Mouse (Mus musculus): ENCODE measurements around the gene Psmc1. TPM values are rescaled to one million over a fixed set of nuclear protein-coding genes. Genes with fewer than 3 reads are reported as not detected.

Psmc1 gene
- polyA plus RNA-seq, 1 experiment from 2014 or later: 210 TPM

DNA sequence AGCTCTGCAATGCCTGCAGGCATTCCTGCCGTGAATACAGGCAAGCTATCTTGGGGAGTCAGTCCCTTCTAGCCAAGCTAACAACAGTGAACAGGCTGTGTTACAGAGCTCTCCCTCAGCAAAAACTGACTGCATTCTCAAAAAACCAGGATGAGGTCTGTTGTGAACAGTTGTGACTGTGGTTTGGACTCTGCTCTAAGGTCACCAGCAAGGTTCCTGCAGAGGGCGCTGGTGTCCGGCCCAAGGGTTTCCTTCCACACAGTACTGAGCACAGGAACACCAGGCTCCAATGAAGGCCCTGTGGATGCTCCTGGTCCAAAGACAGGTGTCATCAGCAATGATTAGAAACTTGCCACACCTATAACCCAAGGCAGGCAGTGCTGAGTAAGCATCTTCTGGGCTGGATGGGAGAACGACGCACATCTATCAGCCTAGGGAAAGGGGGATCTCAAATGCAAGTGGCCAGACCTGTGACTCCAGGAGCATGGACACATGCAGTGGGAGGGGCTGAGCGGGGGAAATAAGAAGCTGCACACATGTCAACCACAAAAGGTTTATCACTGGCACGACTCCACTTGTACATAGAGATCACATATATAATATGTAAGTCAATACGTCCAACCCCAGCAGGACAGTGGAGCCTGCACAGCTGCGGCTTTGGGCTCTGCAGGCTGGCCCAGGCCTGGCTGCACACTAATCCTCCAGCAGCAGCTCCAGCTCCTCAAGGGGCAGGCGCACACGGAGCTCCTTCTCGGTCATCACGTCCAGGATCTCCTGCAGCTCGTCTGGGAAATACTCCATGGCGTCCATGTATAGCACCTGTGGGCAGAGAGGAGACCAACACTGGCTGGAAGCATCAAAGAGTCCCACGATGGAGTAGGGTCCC is 15.2 kb downstream of the Psmc1 start:
- Histone ChIP-seq H3K4me3 (no peak overlapping the region), H3K4me1 (replicated peaks) (peaks cover 31% of the 10 kb centered on the region), H3K27me3 (replicated peaks) (no peaks in the 10 kb centered on the region), H3K36me3 (peaks cover 73% of the 10 kb centered on the region), H3K9ac (no peak overlapping the region), H3K27ac (ENCODE audit: poor library complexity, severe bottlenecking) (no peak overlapping the region), H3K9me3 (replicated peaks) (no peaks in the 10 kb centered on the region), H3K4me2 (no peak overlapping the region)
- no peak for ATAC-seq (ENCODE audit: insufficient number of reproducible peaks, low FRiP score)
- WGBS: 81% methylated on average over 16 of the region's 16 CpGs

DNA sequence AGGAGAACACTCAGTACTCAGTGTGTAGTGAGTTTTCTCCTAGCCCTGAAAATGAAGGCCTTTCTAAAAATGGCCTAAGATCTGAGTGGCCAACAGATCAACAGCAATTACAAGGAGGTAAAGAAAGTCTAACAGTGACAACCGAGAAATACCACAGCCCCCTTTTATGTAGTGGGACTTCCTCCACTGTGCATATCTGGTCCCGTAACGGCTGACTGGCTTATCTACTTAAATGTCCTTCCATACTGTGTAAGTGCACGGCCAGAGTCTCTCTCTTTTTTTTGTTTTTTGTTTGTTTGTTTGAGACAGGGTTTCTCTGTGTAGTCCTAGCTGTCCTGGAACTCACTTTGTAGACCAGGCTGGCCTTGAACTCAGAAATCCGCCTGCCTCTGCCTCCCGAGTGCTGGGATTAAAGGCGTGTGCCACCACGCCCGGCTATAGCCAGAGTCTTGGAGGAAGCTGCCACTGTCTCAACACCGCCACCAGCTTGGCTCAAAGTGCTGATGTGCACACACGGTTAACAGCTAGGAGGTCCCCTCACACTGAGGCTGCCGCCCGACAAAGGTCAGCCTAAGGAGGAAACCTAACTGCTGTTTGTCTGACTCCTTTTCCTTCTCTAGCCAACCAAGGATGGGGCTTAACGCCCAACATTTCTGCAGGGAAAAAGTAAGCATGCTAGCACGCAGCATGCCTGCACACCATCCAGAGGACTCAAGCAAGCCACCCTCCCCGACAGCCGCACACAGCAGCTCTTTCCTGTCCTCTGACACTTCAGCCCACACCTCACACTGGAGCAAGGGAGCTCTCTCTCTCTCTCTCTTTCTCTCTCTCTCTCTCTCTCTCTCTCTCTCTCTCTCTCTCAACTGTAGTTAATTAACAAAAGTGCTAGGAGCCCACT is 17.3 kb downstream of the Psmc1 start:
- Histone ChIP-seq H3K9me3 (replicated peaks) (no peaks in the 10 kb centered on the region), H3K27me3 (replicated peaks) (no peaks in the 10 kb centered on the region), H3K4me1 (replicated peaks) (peaks cover 31% of the 10 kb centered on the region), H3K27ac (ENCODE audit: poor library complexity, severe bottlenecking) (peak overlapping the region; percentile 67), H3K4me3 (no peak overlapping the region), H3K36me3 (peaks cover 70% of the 10 kb centered on the region), H3K4me2 (peak overlapping the region; percentile 15), H3K9ac (no peak overlapping the region)
- no peak for ATAC-seq (ENCODE audit: insufficient number of reproducible peaks, low FRiP score)
- 40% methylated on average over 17 of the region's 17 CpGs for WGBS

DNA sequence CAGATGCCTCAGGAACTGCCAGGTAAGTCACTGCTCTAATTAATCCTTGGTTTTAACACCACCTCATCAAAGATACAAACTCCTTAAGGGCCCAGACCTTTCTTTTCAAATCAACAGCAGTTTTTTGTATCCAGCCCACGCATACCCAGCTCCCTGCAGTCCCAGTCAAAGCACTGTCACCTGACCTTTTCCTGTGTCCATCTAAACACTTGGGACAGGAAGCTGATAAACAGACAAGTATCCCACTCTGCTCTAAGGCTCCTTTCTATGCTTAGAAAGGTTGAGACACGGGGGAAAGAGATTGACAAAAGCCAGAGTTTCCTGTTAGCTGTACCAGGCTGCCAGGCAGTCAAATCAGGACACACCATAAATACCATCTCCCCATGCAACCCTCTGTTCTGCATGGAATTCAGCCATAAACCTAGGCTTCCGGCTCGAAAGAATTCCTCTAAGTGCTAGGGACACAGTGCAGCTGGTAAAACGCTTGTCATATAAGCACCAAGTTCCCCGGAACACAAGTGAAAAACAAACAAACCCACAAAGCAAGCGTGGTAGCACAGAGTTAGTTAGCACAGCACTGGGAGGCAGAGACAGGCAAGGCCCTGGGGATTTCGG is 18.0 kb downstream of the Psmc1 start:
- no peak overlapping the region for H3K9ac ChIP-seq

DNA sequence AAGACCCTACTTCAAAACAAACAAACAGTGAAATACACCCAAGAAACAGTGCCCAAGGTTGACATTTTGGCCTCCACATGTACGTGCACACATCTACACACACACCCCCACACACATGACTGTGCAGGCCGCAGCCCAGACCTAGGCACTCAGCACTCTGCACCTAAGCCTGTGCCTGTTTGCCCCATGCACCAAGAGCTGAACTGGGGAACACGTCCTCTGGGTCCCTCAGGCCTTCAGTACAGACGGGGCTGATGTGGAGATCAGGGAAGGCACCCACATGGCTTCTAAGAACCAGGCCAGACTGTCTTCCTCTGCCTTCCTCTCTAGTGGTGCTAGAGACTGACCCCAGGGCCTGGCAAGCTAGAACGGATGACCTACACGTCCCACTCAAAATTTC is 18.6 kb downstream of the Psmc1 start:
- no peaks in the 10 kb centered on the region for H3K27me3 ChIP-seq (replicated peaks)
- H3K4me1 ChIP-seq (replicated peaks): peaks cover 31% of the 10 kb centered on the region
- no peak overlapping the region for H3K4me2 ChIP-seq
- peak overlapping the region; percentile 67 for H3K27ac ChIP-seq (ENCODE audit: poor library complexity, severe bottlenecking)
- H3K36me3 ChIP-seq: peaks cover 71% of the 10 kb centered on the region
- WGBS: 52% methylated on average over 6 of the region's 6 CpGs
- no peaks in the 10 kb centered on the region for H3K9me3 ChIP-seq (replicated peaks)
- no peak overlapping the region for H3K9ac ChIP-seq
- H3K4me3 ChIP-seq: no peak overlapping the region
- no peak for ATAC-seq (ENCODE audit: insufficient number of reproducible peaks, low FRiP score)

More for the DNA sequence above, 18.0 kb downstream of the Psmc1 start:
- peak overlapping the region; percentile 67 for H3K27ac ChIP-seq (ENCODE audit: poor library complexity, severe bottlenecking)
- H3K4me2 ChIP-seq: 0 out of 2 replicates have a peak overlapping the region, but pooled peaks have one; percentile 15
- WGBS: 29% methylated on average over 8 of the region's 8 CpGs
- peaks cover 31% of the 10 kb centered on the region for H3K4me1 ChIP-seq (replicated peaks)
- H3K4me3 ChIP-seq: no peak overlapping the region
- no peaks in the 10 kb centered on the region for H3K27me3 ChIP-seq (replicated peaks)
- peaks cover 71% of the 10 kb centered on the region for H3K36me3 ChIP-seq
- peak; percentile 58 for ATAC-seq (ENCODE audit: insufficient number of reproducible peaks, low FRiP score)
- H3K9me3 ChIP-seq (replicated peaks): no peaks in the 10 kb centered on the region

DNA sequence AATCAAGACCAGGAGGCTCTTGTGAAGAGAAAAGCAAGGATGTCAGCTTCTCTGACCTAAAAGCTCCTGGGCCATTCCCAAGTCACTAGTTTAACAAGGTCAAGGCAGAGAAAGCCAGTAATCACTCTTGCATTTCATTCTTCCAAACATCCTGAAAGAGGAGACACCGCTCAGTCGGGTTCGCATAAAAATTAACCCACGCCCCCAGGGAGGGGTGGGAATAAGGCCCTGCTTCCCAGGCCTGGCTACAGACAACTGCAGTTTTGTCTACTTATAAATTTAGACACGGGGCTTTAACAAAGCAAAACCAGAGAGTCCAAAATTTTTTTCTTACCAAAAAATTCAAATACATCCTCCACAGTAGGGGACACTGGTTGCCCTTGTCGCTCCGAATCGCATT is 19.0 kb downstream of the Psmc1 start:
- Histone ChIP-seq H3K36me3 (peaks cover 71% of the 10 kb centered on the region), H3K27ac (ENCODE audit: poor library complexity, severe bottlenecking) (peak overlapping the region; percentile 67; the same call in 1 of the 2 replicates), H3K4me3 (no peak overlapping the region), H3K4me1 (replicated peaks) (peaks cover 31% of the 10 kb centered on the region), H3K27me3 (replicated peaks) (no peaks in the 10 kb centered on the region), H3K9me3 (replicated peaks) (no peaks in the 10 kb centered on the region), H3K4me2 (no peak overlapping the region), H3K9ac (no peak overlapping the region)
- WGBS: 69% methylated on average over 8 of the region's 8 CpGs
- no peak for ATAC-seq (ENCODE audit: insufficient number of reproducible peaks, low FRiP score)

DNA sequence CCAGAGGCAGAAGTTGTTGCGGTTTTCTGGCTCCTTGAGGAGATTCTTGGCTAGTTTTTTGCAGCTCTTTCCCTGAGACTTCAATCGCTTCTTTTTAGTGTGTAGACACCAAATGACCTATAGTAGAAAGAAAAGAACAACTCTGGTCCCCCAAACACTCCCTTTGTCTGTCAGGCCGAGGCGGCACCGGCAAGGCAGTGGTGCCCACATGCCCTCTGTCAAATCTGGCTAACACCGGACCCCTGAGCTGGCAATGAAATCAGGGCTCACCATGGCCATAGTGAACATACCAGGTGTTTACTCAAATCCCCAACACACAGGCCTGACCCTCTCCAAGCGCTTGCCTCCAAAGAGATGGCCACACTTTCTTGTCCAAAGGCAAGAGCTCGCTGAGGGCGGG is 21.2 kb downstream of the Psmc1 start:
- Histone ChIP-seq H3K9ac (no peak overlapping the region), H3K4me1 (replicated peaks) (peaks cover 27% of the 10 kb centered on the region), H3K4me3 (no peak overlapping the region), H3K27me3 (replicated peaks) (no peaks in the 10 kb centered on the region), H3K36me3 (peaks cover 67% of the 10 kb centered on the region), H3K27ac (ENCODE audit: poor library complexity, severe bottlenecking) (no peak overlapping the region), H3K4me2 (no peak overlapping the region), H3K9me3 (replicated peaks) (no peaks in the 10 kb centered on the region)
- 87% methylated on average over 9 of the region's 9 CpGs for WGBS
- ATAC-seq (ENCODE audit: insufficient number of reproducible peaks, low FRiP score): no peak

DNA sequence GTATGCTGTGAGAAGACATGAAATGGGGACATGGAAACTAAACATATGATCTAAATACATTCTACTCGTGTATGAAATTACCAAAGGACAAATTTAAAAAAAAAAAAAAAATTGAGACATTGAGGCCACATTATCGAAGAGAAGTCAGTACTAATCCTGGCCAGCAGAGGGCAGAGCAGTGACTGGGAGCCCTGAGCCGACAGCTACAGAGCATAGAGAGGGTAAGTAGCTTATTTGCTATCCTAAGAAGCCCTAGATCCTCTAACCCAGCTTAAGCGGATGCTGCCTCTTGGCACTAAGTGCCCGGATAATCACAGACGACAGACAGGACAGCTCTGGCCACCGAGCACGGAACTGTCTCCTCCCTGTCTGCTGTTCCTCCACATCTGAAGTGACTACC is 21.7 kb downstream of the Psmc1 start:
- no peak for ATAC-seq (ENCODE audit: insufficient number of reproducible peaks, low FRiP score)
- Histone ChIP-seq H3K9me3 (replicated peaks) (no peaks in the 10 kb centered on the region), H3K27me3 (replicated peaks) (no peaks in the 10 kb centered on the region), H3K36me3 (peaks cover 69% of the 10 kb centered on the region), H3K4me2 (no peak overlapping the region), H3K4me3 (no peak overlapping the region), H3K4me1 (replicated peaks) (peaks cover 23% of the 10 kb centered on the region), H3K27ac (ENCODE audit: poor library complexity, severe bottlenecking) (no peak overlapping the region), H3K9ac (no peak overlapping the region)
- WGBS: 37% methylated on average over 8 of the region's 8 CpGs

DNA sequence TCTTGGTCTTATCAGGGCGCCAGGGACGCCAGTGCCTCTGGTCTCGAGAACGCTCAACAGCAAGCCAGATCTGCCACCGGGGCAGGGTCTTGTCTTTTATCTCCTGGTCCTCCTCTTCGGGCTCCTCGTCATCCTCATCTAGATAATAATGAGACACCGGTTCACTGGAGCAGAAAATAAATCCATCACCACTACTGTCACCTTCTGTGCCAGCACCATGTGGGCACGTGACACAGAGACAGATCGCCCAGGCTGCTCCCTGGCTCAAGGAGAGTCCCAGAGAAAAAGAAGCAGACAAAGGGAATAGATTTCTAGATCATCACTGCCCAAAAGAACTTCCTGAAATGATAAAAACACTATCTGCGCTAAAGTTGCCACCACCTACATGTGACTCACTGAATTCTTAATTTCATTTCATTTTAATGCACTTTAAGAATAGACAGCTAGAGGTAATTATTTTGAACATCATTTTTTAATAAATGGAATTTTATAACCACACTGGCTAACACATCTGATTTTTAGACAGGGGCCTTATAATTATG is 24.5 kb downstream of the Psmc1 start:
- H3K27me3 ChIP-seq (replicated peaks): no peaks in the 10 kb centered on the region

DNA sequence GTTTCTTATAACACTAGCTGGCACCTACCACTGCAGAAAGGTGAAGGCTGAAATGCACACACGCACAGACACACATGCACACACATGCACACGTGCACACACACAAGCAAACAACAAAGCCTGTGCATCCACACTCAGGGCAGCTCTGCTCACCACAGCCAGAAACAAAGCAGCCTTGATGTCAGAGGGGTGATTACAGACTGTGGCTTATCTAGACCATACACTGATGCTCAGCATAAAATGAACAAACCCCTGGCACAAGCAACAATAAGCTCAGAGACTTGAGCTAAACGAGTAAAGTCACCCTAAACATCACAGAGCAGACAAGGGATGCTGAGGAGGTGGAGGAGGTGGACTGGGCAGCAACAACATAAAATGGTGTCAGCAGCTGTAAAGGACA is 25.2 kb downstream of the Psmc1 start:
- no peak overlapping the region for H3K27ac ChIP-seq (ENCODE audit: poor library complexity, severe bottlenecking)
- H3K27me3 ChIP-seq (replicated peaks): no peaks in the 10 kb centered on the region
- H3K9me3 ChIP-seq (replicated peaks): no peaks in the 10 kb centered on the region
- H3K36me3 ChIP-seq: peaks cover 90% of the 10 kb centered on the region
- no peaks in the 10 kb centered on the region for H3K4me1 ChIP-seq (replicated peaks)
- H3K4me3 ChIP-seq: no peak overlapping the region
- no peak overlapping the region for H3K4me2 ChIP-seq
- no peak overlapping the region for H3K9ac ChIP-seq
- ATAC-seq (ENCODE audit: insufficient number of reproducible peaks, low FRiP score): no peak
- 76% methylated on average over 3 of the region's 3 CpGs for WGBS

More for the DNA sequence above, 24.5 kb downstream of the Psmc1 start:
- no peak overlapping the region for H3K4me2 ChIP-seq
- WGBS: 82% methylated on average over 11 of the region's 11 CpGs
- H3K36me3 ChIP-seq: peaks cover 90% of the 10 kb centered on the region
- H3K9me3 ChIP-seq (replicated peaks): no peaks in the 10 kb centered on the region
- no peak overlapping the region for H3K27ac ChIP-seq (ENCODE audit: poor library complexity, severe bottlenecking)
- H3K9ac ChIP-seq: no peak overlapping the region
- H3K4me3 ChIP-seq: no peak overlapping the region
- ATAC-seq (ENCODE audit: insufficient number of reproducible peaks, low FRiP score): no peak
- H3K4me1 ChIP-seq (replicated peaks): no peaks in the 10 kb centered on the region

DNA sequence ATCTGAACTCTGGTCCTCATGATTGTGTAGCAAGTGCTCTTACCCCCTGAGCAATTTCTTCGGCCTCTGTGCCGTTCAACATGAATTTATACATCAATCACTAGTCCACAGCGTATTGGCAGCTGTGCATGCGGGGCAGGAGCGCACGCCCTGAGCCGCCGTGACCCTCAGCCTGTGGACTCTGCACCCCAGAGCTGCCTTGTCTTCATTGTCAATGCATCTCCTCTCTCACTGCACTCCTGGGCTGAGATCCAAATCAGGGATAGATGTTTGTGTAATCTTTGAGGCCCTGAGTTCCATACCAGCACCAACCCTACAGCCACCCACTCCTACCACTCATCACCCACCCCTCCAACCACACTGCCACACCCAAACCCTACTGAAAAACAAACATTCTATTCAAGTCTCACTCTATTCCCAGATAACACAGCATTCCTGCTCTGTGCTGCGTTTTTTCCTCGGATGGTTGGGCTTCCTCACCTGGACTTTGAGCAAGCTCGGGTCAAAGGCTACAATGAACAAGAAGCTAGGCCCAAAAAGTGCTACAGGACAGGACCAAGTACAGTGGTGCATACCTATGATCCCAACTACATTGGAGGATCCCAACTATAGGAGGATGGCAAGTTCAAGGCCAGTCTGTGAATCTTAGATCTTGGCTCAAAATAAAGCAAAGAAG is 33.0 kb downstream of the Psmc1 start:
- H3K36me3 ChIP-seq: peaks cover 92% of the 10 kb centered on the region
- no peak overlapping the region for H3K4me3 ChIP-seq
- no peak for ATAC-seq (ENCODE audit: insufficient number of reproducible peaks, low FRiP score)
- whole genome bisulfite sequencing: 80% methylated on average over 11 of the region's 11 CpGs
- no peaks in the 10 kb centered on the region for H3K9me3 ChIP-seq (replicated peaks)
- no peak overlapping the region for H3K4me2 ChIP-seq
- H3K27ac ChIP-seq (ENCODE audit: poor library complexity, severe bottlenecking): no peak overlapping the region
- no peaks in the 10 kb centered on the region for H3K27me3 ChIP-seq (replicated peaks)
- no peak overlapping the region for H3K9ac ChIP-seq
- H3K4me1 ChIP-seq (replicated peaks): no peaks in the 10 kb centered on the region

Data from heart, embryonic 12.5 days (tissue).